Mouse (Mus musculus): ENCODE results near the gene Sept9.
"Not testable (repeated sequence)": the region's sequence is repeated elsewhere in the genome, so short reads cannot be mapped to it uniquely, and the experiment has no call there.

The Sept9 gene

GRCm38 (mm10) chr11:117316441-117317331 lies 117.2 kb downstream of the Sept9 start:
- peak in 1 of 2 experiments; percentile 52 for DNase-seq

- DNase-seq: peak; percentile 79 to 84
Observed at GRCm38 (mm10) chr11:117317429-117318101, 118.1 kb downstream of the Sept9 start.

GRCm38 (mm10) chr11:117318202-117318601 lies 118.7 kb downstream of the Sept9 start:
- peak in 1 of 2 experiments; percentile 57 for DNase-seq

- peak; percentile 68 to 78 for DNase-seq
Observed at GRCm38 (mm10) chr11:117318731-117319542, 119.5 kb downstream of the Sept9 start.

- DNase-seq: peak; percentile 70 to 78
Observed at GRCm38 (mm10) chr11:117319543-117320335, 120.3 kb downstream of the Sept9 start.

GRCm38 (mm10) chr11:117320482-117320881 lies 121.0 kb downstream of the Sept9 start:
- DNase-seq: no peak

- DNase-seq: no peak
Observed at GRCm38 (mm10) chr11:117321311-117321971, 122.0 kb downstream of the Sept9 start.

GRCm38 (mm10) chr11:117322311-117322710 lies 122.8 kb downstream of the Sept9 start:
- no peak for DNase-seq

- DNase-seq: no peak
Observed at GRCm38 (mm10) chr11:117322730-117323579, 123.5 kb downstream of the Sept9 start.

GRCm38 (mm10) chr11:117323976-117324574 lies 124.6 kb downstream of the Sept9 start:
- peak in 1 of 2 experiments; percentile 40 for DNase-seq

GRCm38 (mm10) chr11:117324718-117325117 lies 125.3 kb downstream of the Sept9 start:
- DNase-seq: not testable (repeated sequence)

GRCm38 (mm10) chr11:117325131-117325467 lies 125.6 kb downstream of the Sept9 start:
- peak in 1 of 2 experiments; percentile 60 for DNase-seq

- DNase-seq: peak; percentile 87 to 94
Observed at GRCm38 (mm10) chr11:117325468-117326139, 126.1 kb downstream of the Sept9 start.

GRCm38 (mm10) chr11:117326140-117326725 lies 126.8 kb downstream of the Sept9 start:
- DNase-seq: peak; percentile 65 to 79

GRCm38 (mm10) chr11:117326867-117327600 lies 127.6 kb downstream of the Sept9 start:
- DNase-seq: peak; percentile 73 to 77

- DNase-seq: peak in 1 of 2 experiments; percentile 36
Observed at GRCm38 (mm10) chr11:117327633-117328032, 128.2 kb downstream of the Sept9 start.

- peak in 1 of 2 experiments; percentile 35 for DNase-seq
Observed at GRCm38 (mm10) chr11:117330076-117330950, 130.9 kb downstream of the Sept9 start.

Data from thymus, postnatal 36 days (tissue).